Mouse (Mus musculus) central nervous system, embryonic 18 days (tissue): ENCODE results near the gene Ropn1. TPM values are rescaled to one million over a fixed set of nuclear protein-coding genes. Genes with fewer than 3 reads are reported as not detected.

Experiments
- polyA plus RNA-seq: library from polyadenylated mRNA; depleted of rRNA; stranded (reverse); fragments of >200 nt; gene quantifications from 2 replicates; pipeline ENCODE4 v1.2.3, GENCODE M21; 2012; rRNA removed

Ropn1 gene
- polyA plus RNA-seq = not detected in 2 replicates

GRCm38 (mm10) chr16:34649621-34650020, at the start of gene Ropn1:
TSS of gene Ropn1 (plus strand) at chr16:34649921.

GRCm38 (mm10) chr16:34690334-34691144, 40.8 kb downstream of the Ropn1 start, which contains the start of gene Ccdc14:
TSS of gene Ccdc14 (plus strand) at chr16:34690616.

Other genes with a start within 250 kb of the Ropn1 start
- gene Kalrn, start 76.4 kb upstream of the Ropn1 start, polyA plus RNA-seq = 40.0 and 40.3 TPM in 2 replicates
- 4.7 and 4.8 TPM in 2 replicates for gene Ccdc14, start 40.7 kb downstream of the Ropn1 start, polyA plus RNA-seq
- 5.5 and 7.1 TPM in 2 replicates for gene Mylk, start 95.3 kb downstream of the Ropn1 start, polyA plus RNA-seq